Comparison of ENCODE assay signal across 8 mouse cellular contexts in genomic region chr7:127019306-127019960, GRCm38 (mm10). TPM values are rescaled to one million over a fixed set of nuclear protein-coding genes. Genes with fewer than 3 reads are reported as not detected.
A peak's percentile ranks its signal among the peaks of the same experiment; 100 is the strongest.
DNase-seq lines count a peak whose midpoint lies in the region; ATAC-seq and TF ChIP-seq lines count a peak whose summit lies in the region.
"Had no signal": no experiment of that assay in that cellular context is flagged by ENCODE, and none has a peak within 500 bp of the region (broad histone marks: within the 10 kb centered on the region; RNA-seq: fewer than 3 reads in every experiment).

No protein-coding gene starts in this region.

- peaks cover 39% of the 10 kb centered on the region for H3K4me1 ChIP-seq in forebrain, embryonic 11.5 days (replicated peaks; ENCODE audit: control insufficient read depth, insufficient read depth, low read length)
- H3K4me1 ChIP-seq in intestine, embryonic 15.5 days (replicated peaks), result peaks cover 83% of the 10 kb centered on the region
- peaks cover 70% of the 10 kb centered on the region for H3K4me1 ChIP-seq in olfactory bulb, adult 2 months (ENCODE audit: control insufficient read depth, insufficient read depth, low read length)

- peak overlapping the region; percentile 69 for H3K4me3 ChIP-seq in left cerebral cortex, adult 2 months
- H3K4me3 ChIP-seq in forebrain, embryonic 11.5 days (ENCODE audit: low read depth, low read length), result no peak overlapping the region
- peak overlapping the region; percentile 50; the same call in 1 of the 2 replicates for H3K4me3 ChIP-seq in intestine, embryonic 15.5 days (replicated peaks)
- H3K4me3 ChIP-seq in olfactory bulb, adult 2 months (ENCODE audit: insufficient read depth, low read depth, low read length), result peak overlapping the region; percentile 61

- H3K9ac ChIP-seq in forebrain, embryonic 11.5 days (ENCODE audit: low read length), result peak overlapping the region; percentile 79
- H3K9ac ChIP-seq in intestine, embryonic 15.5 days, result peak overlapping the region; percentile 58

- peak overlapping the region; percentile 81 for H3K4me2 ChIP-seq in forebrain, embryonic 11.5 days (ENCODE audit: low read depth, low read length, severe bottlenecking)
- peak overlapping the region; percentile 87 for H3K4me2 ChIP-seq in intestine, embryonic 15.5 days (replicated peaks)

- H3K27me3 ChIP-seq in forebrain, embryonic 11.5 days (ENCODE audit: control insufficient read depth, insufficient read depth, low read length), result no peaks in the 10 kb centered on the region
- H3K27me3 ChIP-seq in intestine, embryonic 15.5 days (replicated peaks), result no peaks in the 10 kb centered on the region

- intact Hi-C loops in left cerebral cortex, adult 2 months (cut with DNase I), result no loop called here

- H3K36me3 ChIP-seq in forebrain, embryonic 11.5 days (ENCODE audit: control insufficient read depth, insufficient read depth, low read length), result peaks cover 8% of the 10 kb centered on the region
- peaks cover 23% of the 10 kb centered on the region for H3K36me3 ChIP-seq in intestine, embryonic 15.5 days

- H3K9me3 ChIP-seq in forebrain, embryonic 11.5 days (ENCODE audit: control insufficient read depth, low read length), result no peaks in the 10 kb centered on the region
- H3K9me3 ChIP-seq in intestine, embryonic 15.5 days, result no peaks in the 10 kb centered on the region

- peak overlapping the region; percentile 95 for H3K27ac ChIP-seq in left cerebral cortex, adult 2 months
- no peak overlapping the region for H3K27ac ChIP-seq in forebrain, embryonic 11.5 days (ENCODE audit: low read depth, low read length)
- H3K27ac ChIP-seq in intestine, embryonic 15.5 days, result 0 out of 2 replicates have a peak overlapping the region, but pooled peaks have one; percentile 77
- peak overlapping the region; percentile 56; the same call in 1 of the 2 replicates for H3K27ac ChIP-seq in olfactory bulb, adult 2 months (ENCODE audit: insufficient read depth, low read depth, low read length)

- no peak for TF ChIP-seq POLR2A in olfactory bulb, adult 2 months (IDR thresholded peaks at IDR 0.05; ENCODE audit: insufficient read depth, low read depth, low read length)

- 88% methylated on average over 14 of the region's 14 CpGs for WGBS in forebrain, embryonic 11.5 days
- 81% methylated on average over 14 of the region's 14 CpGs for WGBS in intestine, embryonic 15.5 days
- WGBS in olfactory bulb, adult 2 months, result 57% methylated on average over 14 of the region's 14 CpGs

- DNase-seq in left cerebral cortex, adult 2 months (ENCODE audit: extremely low spot score in 1 of 2, low spot score in 2 of 2), result no peak
- DNase-seq in left cerebral cortex, adult 9 months (ENCODE audit: low spot score in 2 of 2), result no peak
- no peak for DNase-seq in forebrain, embryonic 11.5 days (ENCODE audit: low spot score)
- no peak for DNase-seq in urinary bladder, adult 18-20 months (ENCODE audit: low spot score in 2 of 2)
- no peak for DNase-seq in Muller cell, postnatal 12 days (ENCODE audit: inconsistent ontology term)

- TF ChIP-seq CTCF in left cerebral cortex, adult 2 months (IDR thresholded peaks at IDR 0.05), result no peak
- TF ChIP-seq CTCF in olfactory bulb, adult 2 months (IDR thresholded peaks at IDR 0.05; ENCODE audit: insufficient read depth, low read depth, low read length), result no peak

- ATAC-seq in forebrain, embryonic 11.5 days (replicated peaks; ENCODE audit: low FRiP score), result no peak
- no peak for ATAC-seq in intestine, embryonic 15.5 days

RNA-seq across cellular contexts. Expression of gene Gm42742, which starts 1.5 kb away (rescaled TPM):
- 10 to 100 TPM; 61.0 to 66.3 TPM for total RNA-seq in left cerebral cortex, adult 2 months (2021)
- polyA plus RNA-seq in forebrain, embryonic 11.5 days (2014; fragmentation: Nextera tagmentation; extraction: Ambion mirVana), result 60.9 and 64.7 TPM in 2 replicates
- 41.5 and 51.1 TPM in 2 replicates for polyA plus RNA-seq in intestine, embryonic 15.5 days (2015; fragmentation: Nextera tagmentation; extraction: Ambion mirVana)
- polyA plus RNA-seq in olfactory bulb, adult 2 months (2012; ENCODE audit: insufficient read depth, insufficient read length, low replicate concordance, missing spikeins), result not detected in 2 replicates

RNA-seq across cellular contexts. Expression of gene Prrt2, which starts 1.6 kb away (rescaled TPM):
- 100 to 1,000 TPM; 214 to 216 TPM for total RNA-seq in left cerebral cortex, adult 2 months (2021)
- 9.6 and 10.3 TPM in 2 replicates for polyA plus RNA-seq in forebrain, embryonic 11.5 days (2014; fragmentation: Nextera tagmentation; extraction: Ambion mirVana)
- polyA plus RNA-seq in intestine, embryonic 15.5 days (2015; fragmentation: Nextera tagmentation; extraction: Ambion mirVana), result 4.3 and 5.0 TPM in 2 replicates
- polyA plus RNA-seq in olfactory bulb, adult 2 months (2012; ENCODE audit: insufficient read depth, insufficient read length, low replicate concordance, missing spikeins), result not detected in 2 replicates
- total RNA-seq: liver, adult 2 months had no signal

RNA-seq across cellular contexts. Expression of gene Pagr1a, which starts 2.3 kb away (rescaled TPM):
- total RNA-seq in left cerebral cortex, adult 2 months (2021), result 10 to 100 TPM; 15.1 to 27.1 TPM
- 60.5 and 72.4 TPM in 2 replicates for polyA plus RNA-seq in forebrain, embryonic 11.5 days (2014; fragmentation: Nextera tagmentation; extraction: Ambion mirVana)
- polyA plus RNA-seq in intestine, embryonic 15.5 days (2015; fragmentation: Nextera tagmentation; extraction: Ambion mirVana), result 48.4 and 52.6 TPM in 2 replicates
- polyA plus RNA-seq in olfactory bulb, adult 2 months (2012; ENCODE audit: insufficient read depth, insufficient read length, low replicate concordance, missing spikeins), result not detected in 2 replicates

RNA-seq across cellular contexts. Expression of gene Pagr1b, which starts 3.1 kb away (rescaled TPM):
- 1 to 10 TPM in 1 of 2 experiments, not detected in 1; 1.2 TPM for total RNA-seq in left cerebral cortex, adult 2 months (2021)
- polyA plus RNA-seq in forebrain, embryonic 11.5 days (2014; fragmentation: Nextera tagmentation; extraction: Ambion mirVana), result not detected in 2 replicates
- 0.43 and 1.5 TPM in 2 replicates for polyA plus RNA-seq in intestine, embryonic 15.5 days (2015; fragmentation: Nextera tagmentation; extraction: Ambion mirVana)
- not detected in 2 replicates for polyA plus RNA-seq in olfactory bulb, adult 2 months (2012; ENCODE audit: insufficient read depth, insufficient read length, low replicate concordance, missing spikeins)

RNA-seq across cellular contexts. Expression of gene Mvp, which starts 5.0 kb away (rescaled TPM):
- 1 to 10 TPM; 7.2 to 8.3 TPM for total RNA-seq in left cerebral cortex, adult 2 months (2021)
- polyA plus RNA-seq in forebrain, embryonic 11.5 days (2014; fragmentation: Nextera tagmentation; extraction: Ambion mirVana), result 3.9 and 4.4 TPM in 2 replicates
- polyA plus RNA-seq in intestine, embryonic 15.5 days (2015; fragmentation: Nextera tagmentation; extraction: Ambion mirVana), result 58.3 and 59.2 TPM in 2 replicates
- polyA plus RNA-seq in olfactory bulb, adult 2 months (2012; ENCODE audit: insufficient read depth, insufficient read length, low replicate concordance, missing spikeins), result not detected in 2 replicates

Comparison
In these comparisons a context has a peak if more than half of its experiments do, and no peak if none do; other contexts are left out.
1. RNA of gene Gm42742, which starts 1.5 kb away (polyA plus RNA-seq): 60.9 to 64.7 TPM in forebrain, embryonic 11.5 days and 41.5 to 51.1 TPM in intestine, embryonic 15.5 days; not detected in olfactory bulb, adult 2 months; every median in the first group is over 10 times any median in the second.